Mouse (Mus musculus) C2C12 (cell line): Measurements from ENCODE around the gene Grem1.

ENCODE experiments used
- MYOG ChIP-seq: IDR thresholded peaks from one replicate; pipeline ENCODE4 v1.6.1; 2011; ENCODE audit not compliant: control insufficient read depth, insufficient read length; ENCODE audit errors: extremely low read depth
- USF1 ChIP-seq: IDR thresholded peaks from one replicate; pipeline ENCODE4 v1.6.1; 2011; ENCODE audit warnings: low read depth, mild to moderate bottlenecking, control low read depth, moderate library complexity

DNA sequence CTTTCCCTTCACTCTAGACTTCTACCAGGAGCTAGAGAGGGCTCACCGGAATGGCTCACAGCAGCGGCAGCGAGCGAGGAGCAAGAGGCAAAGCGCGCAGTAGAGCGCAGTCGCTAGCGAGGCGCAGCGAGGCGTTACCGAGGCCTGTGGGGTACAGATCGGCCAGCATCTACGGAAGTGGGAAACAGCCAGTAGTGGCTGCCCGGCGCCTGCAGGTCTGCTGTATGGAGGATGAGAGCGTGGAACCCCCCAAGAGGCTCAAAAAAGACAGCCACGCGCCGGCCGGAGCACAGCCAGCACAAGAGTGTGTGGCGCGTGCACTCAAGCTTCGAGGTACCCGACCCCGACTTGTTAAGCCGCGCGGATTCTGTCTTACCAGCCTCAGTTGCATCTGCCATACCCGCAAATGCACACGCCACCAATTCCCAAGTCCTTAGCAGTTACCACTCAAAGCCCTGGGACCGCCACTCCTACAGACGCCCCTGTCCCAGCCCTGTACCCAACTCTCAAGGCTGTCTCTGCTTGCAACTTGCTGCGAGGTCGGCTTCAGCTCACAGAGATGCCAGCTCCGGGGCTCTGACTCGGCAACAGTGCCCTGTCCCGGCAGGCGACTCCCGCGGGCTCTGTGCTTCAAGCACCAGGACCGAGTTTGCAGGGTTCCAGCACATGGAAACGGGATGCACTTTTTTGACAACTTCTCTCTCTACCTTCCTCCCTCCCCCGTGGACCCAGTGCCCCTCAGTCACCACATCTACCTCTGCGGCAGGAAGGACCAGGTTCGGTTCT is 728 bp downstream of the Grem1 start:
- TF ChIP-seq MYOG = no peak
- TF ChIP-seq USF1 = no peak
